ENCODE assay signal across 8 mouse cellular contexts in genomic region chr6:47454131-47454574, GRCm38 (mm10). TPM values are rescaled to one million over a fixed set of nuclear protein-coding genes. Genes with fewer than 3 reads are reported as not detected.
DNase-seq lines count a peak whose midpoint lies in the region; ATAC-seq and TF ChIP-seq lines count a peak whose summit lies in the region.

No protein-coding gene starts in this region.

- peak overlapping the region; percentile 96 for H3K4me3 ChIP-seq in embryonic facial prominence, embryonic 13.5 days
- H3K4me3 ChIP-seq in kidney, embryonic 14.5 days (ENCODE audit: low read length) = peak overlapping the region; percentile 96
- peak overlapping the region; percentile 95 for H3K4me3 ChIP-seq in limb, embryonic 15.5 days
- peak overlapping the region; percentile 97 for H3K4me3 ChIP-seq in midbrain, postnatal 0 days (ENCODE audit: low read depth, low read length)

- H3K9me3 ChIP-seq in embryonic facial prominence, embryonic 13.5 days = no peaks in the 10 kb centered on the region
- no peaks in the 10 kb centered on the region for H3K9me3 ChIP-seq in kidney, embryonic 14.5 days (ENCODE audit: control insufficient read depth, low read length)
- H3K9me3 ChIP-seq in limb, embryonic 15.5 days = no peaks in the 10 kb centered on the region
- H3K9me3 ChIP-seq in midbrain, postnatal 0 days (ENCODE audit: low read length) = no peaks in the 10 kb centered on the region

- ATAC-seq in embryonic facial prominence, embryonic 13.5 days (ENCODE audit: insufficient number of reproducible peaks, insufficient read depth, low FRiP score, low TSS enrichment, low read depth) = peak; percentile 78
- peak; percentile 89 for ATAC-seq in kidney, embryonic 14.5 days (ENCODE audit: low FRiP score, low TSS enrichment)
- peak; percentile 91 for ATAC-seq in limb, embryonic 15.5 days (ENCODE audit: insufficient number of reproducible peaks, low FRiP score, low TSS enrichment, low read depth)
- ATAC-seq in midbrain, postnatal 0 days (ENCODE audit: low FRiP score) = peak; percentile 91

- no peak for TF ChIP-seq CTCF in midbrain, postnatal 0 days (IDR thresholded peaks at IDR 0.05)

- WGBS in embryonic facial prominence, embryonic 13.5 days = 1% methylated on average over 27 of the region's 72 CpGs
- whole genome bisulfite sequencing in kidney, embryonic 14.5 days = 0% methylated on average over 46 of the region's 72 CpGs
- 0% methylated on average over 35 of the region's 72 CpGs for WGBS in limb, embryonic 15.5 days
- WGBS in midbrain, postnatal 0 days = under 1% methylated on average over 31 of the region's 72 CpGs

- H3K4me2 ChIP-seq in embryonic facial prominence, embryonic 13.5 days = peak overlapping the region; percentile 79
- peak overlapping the region; percentile 60 for H3K4me2 ChIP-seq in kidney, embryonic 14.5 days (replicated peaks; ENCODE audit: low read depth, low read length)
- peak overlapping the region; percentile 76 for H3K4me2 ChIP-seq in limb, embryonic 15.5 days
- H3K4me2 ChIP-seq in midbrain, postnatal 0 days (ENCODE audit: low read depth, low read length, poor library complexity, severe bottlenecking) = peak overlapping the region; percentile 86

- no peaks in the 10 kb centered on the region for H3K36me3 ChIP-seq in embryonic facial prominence, embryonic 13.5 days
- no peaks in the 10 kb centered on the region for H3K36me3 ChIP-seq in kidney, embryonic 14.5 days (ENCODE audit: control insufficient read depth, insufficient read depth, low read length)
- H3K36me3 ChIP-seq in limb, embryonic 15.5 days = no peaks in the 10 kb centered on the region
- no peaks in the 10 kb centered on the region for H3K36me3 ChIP-seq in midbrain, postnatal 0 days (ENCODE audit: insufficient read depth, low read length)

- H3K27ac ChIP-seq in embryonic facial prominence, embryonic 13.5 days = peak overlapping the region; percentile 98
- H3K27ac ChIP-seq in kidney, embryonic 14.5 days (ENCODE audit: low read depth, low read length) = peak overlapping the region; percentile 98
- peak overlapping the region; percentile 97 for H3K27ac ChIP-seq in limb, embryonic 15.5 days
- peak overlapping the region; percentile 99 for H3K27ac ChIP-seq in midbrain, postnatal 0 days (ENCODE audit: low read depth, low read length)

- H3K4me1 ChIP-seq in embryonic facial prominence, embryonic 13.5 days = peaks cover 25% of the 10 kb centered on the region
- H3K4me1 ChIP-seq in kidney, embryonic 14.5 days (ENCODE audit: control insufficient read depth, insufficient read depth, low read length) = peaks cover 10% of the 10 kb centered on the region
- peaks cover 11% of the 10 kb centered on the region; the same call in 1 of the 2 replicates for H3K4me1 ChIP-seq in limb, embryonic 15.5 days
- H3K4me1 ChIP-seq in midbrain, postnatal 0 days (ENCODE audit: insufficient read depth, low read length) = peaks cover 6% of the 10 kb centered on the region

- H3K9ac ChIP-seq in embryonic facial prominence, embryonic 13.5 days = peak overlapping the region; percentile 99
- peak overlapping the region; percentile 99 for H3K9ac ChIP-seq in kidney, embryonic 14.5 days (ENCODE audit: low read depth, low read length)
- peak overlapping the region; percentile 100 for H3K9ac ChIP-seq in limb, embryonic 15.5 days
- H3K9ac ChIP-seq in midbrain, postnatal 0 days (replicated peaks; ENCODE audit: low read length, poor library complexity, severe bottlenecking) = peak overlapping the region; percentile 100

- H3K27me3 ChIP-seq in embryonic facial prominence, embryonic 13.5 days = no peaks in the 10 kb centered on the region
- no peaks in the 10 kb centered on the region for H3K27me3 ChIP-seq in kidney, embryonic 14.5 days (ENCODE audit: control insufficient read depth, insufficient read depth, low read length)
- no peaks in the 10 kb centered on the region for H3K27me3 ChIP-seq in limb, embryonic 15.5 days
- no peaks in the 10 kb centered on the region for H3K27me3 ChIP-seq in midbrain, postnatal 0 days (ENCODE audit: insufficient read depth, low read length)

- peak; percentile 72 for DNase-seq in 3134 (ENCODE audit: extremely low read depth, insufficient read length, low spot score)
- peak; percentile 88 for DNase-seq in adrenal gland, postnatal 25 days
- peak; percentile 76 to 78 for DNase-seq in heart, adult 9 months (ENCODE audit: low spot score in 2 of 2)
- DNase-seq in midbrain, postnatal 0 days (ENCODE audit: low spot score) = peak; percentile 67
- peak; percentile 77 to 78 for DNase-seq in spleen, postnatal 14 days (ENCODE audit: low spot score in 2 of 2)

RNA-seq across cellular contexts. Expression of gene Cul1, which starts 1.0 kb away (rescaled TPM):
- total RNA-seq in adrenal gland, postnatal 25 days (2021) = 113 and 115 TPM in 2 replicates
- polyA plus RNA-seq in embryonic facial prominence, embryonic 13.5 days (2015; fragmentation: Nextera tagmentation; extraction: Ambion mirVana) = 137 and 150 TPM in 2 replicates
- polyA plus RNA-seq in kidney, embryonic 14.5 days (2014; fragmentation: Nextera tagmentation; extraction: Ambion mirVana) = 134 and 163 TPM in 2 replicates
- 124 and 126 TPM in 2 replicates for polyA plus RNA-seq in limb, embryonic 15.5 days (2015; fragmentation: Nextera tagmentation; extraction: Ambion mirVana)
- 110 and 136 TPM in 2 replicates for total RNA-seq in midbrain, postnatal 0 days (2014; rRNA removed)
- 110 and 121 TPM in 2 replicates for polyA plus RNA-seq in midbrain, postnatal 0 days (2015; fragmentation: Nextera tagmentation; extraction: Ambion mirVana)

Comparison
In these comparisons a context has a peak if more than half of its experiments do, and no peak if none do; other contexts are left out.
1. Peak in every context shown above with its lines: DNase-seq, ATAC-seq, H3K4me3 ChIP-seq and H3K27ac ChIP-seq.